8 mouse cellular contexts compared by ENCODE assay signal in genomic region chr15:83100332-83100662, GRCm38 (mm10). TPM values are rescaled to one million over a fixed set of nuclear protein-coding genes. Genes with fewer than 3 reads are reported as not detected.
DNase-seq lines count a peak whose midpoint lies in the region; ATAC-seq lines count a peak whose summit lies in the region.

No protein-coding gene starts in this region.

- no peaks in the 10 kb centered on the region for H3K36me3 ChIP-seq in kidney, embryonic 16.5 days (ENCODE audit: insufficient read depth, low read length)
- H3K36me3 ChIP-seq in embryonic facial prominence, embryonic 10.5 days (replicated peaks): no peaks in the 10 kb centered on the region
- no peaks in the 10 kb centered on the region for H3K36me3 ChIP-seq in hindbrain, embryonic 16.5 days (ENCODE audit: control insufficient read depth, insufficient read depth, low read length)
- H3K36me3 ChIP-seq in midbrain, embryonic 15.5 days (replicated peaks): no peaks in the 10 kb centered on the region

- ATAC-seq in kidney, embryonic 16.5 days (ENCODE audit: low FRiP score, low TSS enrichment): peak; percentile 44
- peak; percentile 41; the same call in 1 of the 2 replicates for ATAC-seq in hindbrain, embryonic 16.5 days
- ATAC-seq in midbrain, embryonic 15.5 days (replicated peaks): 0 out of 2 replicates have a peak, but pooled peaks have one; percentile 3

- DNase-seq in kidney, postnatal 25 days: no peak
- DNase-seq in embryonic facial prominence, embryonic 10.5 days (ENCODE audit: low spot score): no peak
- no peak for DNase-seq in ovary, postnatal 14 days (ENCODE audit: low spot score)
- no peak for DNase-seq in spleen, postnatal 4 days (ENCODE audit: low spot score in 2 of 2)
- no peak for DNase-seq in thymus, postnatal 4 days

- peak overlapping the region; percentile 82 for H3K9ac ChIP-seq in kidney, embryonic 16.5 days (replicated peaks; ENCODE audit: low read length)
- peak overlapping the region; percentile 57 for H3K9ac ChIP-seq in hindbrain, embryonic 16.5 days (ENCODE audit: low read depth, low read length)
- H3K9ac ChIP-seq in midbrain, embryonic 15.5 days: peak overlapping the region; percentile 4; the same call in 1 of the 2 replicates

- WGBS in kidney, embryonic 16.5 days: 3% methylated on average over 8 of the region's 8 CpGs
- 4% methylated on average over 8 of the region's 8 CpGs for WGBS in embryonic facial prominence, embryonic 10.5 days
- WGBS in hindbrain, embryonic 16.5 days: 2% methylated on average over 8 of the region's 8 CpGs
- 2% methylated on average over 8 of the region's 8 CpGs for WGBS in midbrain, embryonic 15.5 days

- H3K9me3 ChIP-seq in kidney, embryonic 16.5 days (ENCODE audit: low read length): no peaks in the 10 kb centered on the region
- no peaks in the 10 kb centered on the region for H3K9me3 ChIP-seq in embryonic facial prominence, embryonic 10.5 days
- H3K9me3 ChIP-seq in hindbrain, embryonic 16.5 days (ENCODE audit: control insufficient read depth, low read length): no peaks in the 10 kb centered on the region
- H3K9me3 ChIP-seq in midbrain, embryonic 15.5 days: no peaks in the 10 kb centered on the region

- H3K27ac ChIP-seq in kidney, embryonic 16.5 days (ENCODE audit: low read length): peak overlapping the region; percentile 45; the same call in 1 of the 2 replicates
- H3K27ac ChIP-seq in embryonic facial prominence, embryonic 10.5 days (replicated peaks): peak overlapping the region; percentile 81
- H3K27ac ChIP-seq in hindbrain, embryonic 16.5 days (ENCODE audit: low read depth, low read length): no peak overlapping the region
- H3K27ac ChIP-seq in midbrain, embryonic 15.5 days: no peak overlapping the region

- 0 out of 2 replicates have a peak, but pooled peaks cover 7% of the 10 kb centered on the region for H3K27me3 ChIP-seq in kidney, embryonic 16.5 days (ENCODE audit: insufficient read depth, low read length)
- H3K27me3 ChIP-seq in embryonic facial prominence, embryonic 10.5 days (replicated peaks; ENCODE audit: low read depth, poor library complexity, severe bottlenecking): peaks cover 26% of the 10 kb centered on the region
- peaks cover 4% of the 10 kb centered on the region; the same call in 1 of the 2 replicates for H3K27me3 ChIP-seq in hindbrain, embryonic 16.5 days (replicated peaks; ENCODE audit: control insufficient read depth, insufficient read depth, low read length)
- peaks cover 11% of the 10 kb centered on the region; the same call in 1 of the 2 replicates for H3K27me3 ChIP-seq in midbrain, embryonic 15.5 days (replicated peaks)

- H3K4me3 ChIP-seq in kidney, embryonic 16.5 days (ENCODE audit: low read length): peak overlapping the region; percentile 65
- peak overlapping the region; percentile 66 for H3K4me3 ChIP-seq in embryonic facial prominence, embryonic 10.5 days
- peak overlapping the region; percentile 38 for H3K4me3 ChIP-seq in hindbrain, embryonic 16.5 days (ENCODE audit: low read length)
- H3K4me3 ChIP-seq in midbrain, embryonic 15.5 days: peak overlapping the region; percentile 29

- peak overlapping the region; percentile 85 for H3K4me2 ChIP-seq in kidney, embryonic 16.5 days (replicated peaks; ENCODE audit: low read depth, low read length)
- H3K4me2 ChIP-seq in hindbrain, embryonic 16.5 days (ENCODE audit: low read length): peak overlapping the region; percentile 55
- H3K4me2 ChIP-seq in midbrain, embryonic 15.5 days: peak overlapping the region; percentile 53

- peaks cover 14% of the 10 kb centered on the region for H3K4me1 ChIP-seq in kidney, embryonic 16.5 days (ENCODE audit: insufficient read depth, low read length)
- peaks cover 31% of the 10 kb centered on the region for H3K4me1 ChIP-seq in embryonic facial prominence, embryonic 10.5 days
- peaks cover 12% of the 10 kb centered on the region for H3K4me1 ChIP-seq in hindbrain, embryonic 16.5 days (ENCODE audit: control insufficient read depth, insufficient read depth, low read depth, low read length)
- H3K4me1 ChIP-seq in midbrain, embryonic 15.5 days: peaks cover 20% of the 10 kb centered on the region

RNA-seq across cellular contexts. Expression of gene Serhl, which starts 11.0 kb away (rescaled TPM):
- polyA plus RNA-seq in kidney, embryonic 16.5 days (2015; fragmentation: Nextera tagmentation; extraction: Ambion mirVana): 67.5 and 70.7 TPM in 2 replicates
- polyA plus RNA-seq in embryonic facial prominence, embryonic 10.5 days (2016; fragmentation: Nextera tagmentation; extraction: Ambion mirVana): 49.0 and 50.5 TPM in 2 replicates
- 34.2 and 36.4 TPM in 2 replicates for polyA plus RNA-seq in hindbrain, embryonic 16.5 days (2015; fragmentation: Nextera tagmentation; extraction: Ambion mirVana)
- 24.9 and 27.8 TPM in 2 replicates for polyA plus RNA-seq in midbrain, embryonic 15.5 days (2015; fragmentation: Nextera tagmentation; extraction: Ambion mirVana)

RNA-seq across cellular contexts. Expression of gene Rrp7a, which starts 22.3 kb away (rescaled TPM):
- polyA plus RNA-seq in kidney, embryonic 16.5 days (2015; fragmentation: Nextera tagmentation; extraction: Ambion mirVana): 67.5 and 69.3 TPM in 2 replicates
- polyA plus RNA-seq in embryonic facial prominence, embryonic 10.5 days (2016; fragmentation: Nextera tagmentation; extraction: Ambion mirVana): 87.2 and 90.4 TPM in 2 replicates
- 78.2 and 93.9 TPM in 2 replicates for polyA plus RNA-seq in hindbrain, embryonic 16.5 days (2015; fragmentation: Nextera tagmentation; extraction: Ambion mirVana)
- 83.5 and 86.8 TPM in 2 replicates for polyA plus RNA-seq in midbrain, embryonic 15.5 days (2015; fragmentation: Nextera tagmentation; extraction: Ambion mirVana)

RNA-seq across cellular contexts. Expression of gene Poldip3, which starts 48.9 kb away (rescaled TPM):
- 153 and 161 TPM in 2 replicates for polyA plus RNA-seq in kidney, embryonic 16.5 days (2015; fragmentation: Nextera tagmentation; extraction: Ambion mirVana)
- 181 and 182 TPM in 2 replicates for polyA plus RNA-seq in embryonic facial prominence, embryonic 10.5 days (2016; fragmentation: Nextera tagmentation; extraction: Ambion mirVana)
- 122 and 134 TPM in 2 replicates for polyA plus RNA-seq in hindbrain, embryonic 16.5 days (2015; fragmentation: Nextera tagmentation; extraction: Ambion mirVana)
- polyA plus RNA-seq in midbrain, embryonic 15.5 days (2015; fragmentation: Nextera tagmentation; extraction: Ambion mirVana): 154 and 158 TPM in 2 replicates

Comparison
In these comparisons a context has a peak if more than half of its experiments do, and no peak if none do; other contexts are left out.
1. H3K27ac ChIP-seq: peak in kidney, embryonic 16.5 days (single experiment) and embryonic facial prominence, embryonic 10.5 days (single experiment); none in hindbrain, embryonic 16.5 days (single experiment) and midbrain, embryonic 15.5 days (single experiment).
2. H3K9ac ChIP-seq: peak in every context shown above with its lines; median percentile 82 in kidney, embryonic 16.5 days; 57 in hindbrain, embryonic 16.5 days; 4 in midbrain, embryonic 15.5 days.
3. Peak in every context shown above with its lines, with median percentiles within 50 percentile points of each other: ATAC-seq, H3K4me2 ChIP-seq and H3K4me3 ChIP-seq.